16 mouse cellular contexts compared by ENCODE assay signal in genomic region chr14:25295688-25296350, GRCm38 (mm10).
DNase-seq lines count a peak whose midpoint lies in the region; ATAC-seq lines count a peak whose summit lies in the region.
"Had no signal": no experiment of that assay in that cellular context is flagged by ENCODE, and none has a peak within 500 bp of the region (broad histone marks: within the 10 kb centered on the region; RNA-seq: fewer than 3 reads in every experiment).

No protein-coding gene starts in this region.

- peaks cover 13% of the 10 kb centered on the region; the same call in 1 of the 2 replicates for H3K27me3 ChIP-seq in hindbrain, embryonic 10.5 days (ENCODE audit: insufficient read depth, poor library complexity, severe bottlenecking)
- H3K27me3 ChIP-seq in hindbrain, embryonic 16.5 days (replicated peaks; ENCODE audit: control insufficient read depth, insufficient read depth, low read length) = no peaks in the 10 kb centered on the region; the same call in 1 of the 2 replicates
- peaks cover 3% of the 10 kb centered on the region; the same call in 1 of the 2 replicates for H3K27me3 ChIP-seq in neural tube, embryonic 13.5 days
- no peaks in the 10 kb centered on the region for H3K27me3 ChIP-seq in limb, embryonic 12.5 days
- H3K27me3 ChIP-seq: intestine, embryonic 15.5 days; limb, embryonic 15.5 days; midbrain, embryonic 13.5 days had no signal

- peak; percentile 56 for DNase-seq in adrenal gland, postnatal 14 days
- no peak for DNase-seq in adrenal gland, postnatal 4 days (ENCODE audit: low spot score in 2 of 2)
- DNase-seq in hindbrain, embryonic 10.5 days (ENCODE audit: low spot score) = no peak
- no peak for DNase-seq in neural tube, embryonic 10.5 days (ENCODE audit: extremely low spot score, low spot score)
- DNase-seq in spleen, adult 12 weeks (ENCODE audit: low spot score) = no peak
- DNase-seq: B cell, adult 2 months; cerebellum, adult 18-20 months; lung, adult 2 months; lung, postnatal 4 days had no signal

- peaks cover 16% of the 10 kb centered on the region for H3K4me1 ChIP-seq in hindbrain, embryonic 10.5 days (replicated peaks)
- H3K4me1 ChIP-seq in hindbrain, embryonic 16.5 days (ENCODE audit: control insufficient read depth, insufficient read depth, low read depth, low read length) = no peaks in the 10 kb centered on the region
- H3K4me1 ChIP-seq in neural tube, embryonic 13.5 days (replicated peaks) = peaks cover 17% of the 10 kb centered on the region
- peaks cover 26% of the 10 kb centered on the region for H3K4me1 ChIP-seq in limb, embryonic 12.5 days (replicated peaks)
- H3K4me1 ChIP-seq: intestine, embryonic 15.5 days had no signal

- WGBS in hindbrain, embryonic 10.5 days = 44% methylated on average over 5 of the region's 5 CpGs
- 48% methylated on average over 5 of the region's 5 CpGs for WGBS in hindbrain, embryonic 16.5 days
- 44% methylated on average over 5 of the region's 5 CpGs for WGBS in neural tube, embryonic 13.5 days
- 42% methylated on average over 5 of the region's 5 CpGs for WGBS in limb, embryonic 12.5 days

- H3K9ac ChIP-seq in hindbrain, embryonic 16.5 days (ENCODE audit: low read depth, low read length) = no peak overlapping the region
- no peak overlapping the region for H3K9ac ChIP-seq in neural tube, embryonic 13.5 days
- no peak overlapping the region for H3K9ac ChIP-seq in limb, embryonic 12.5 days (replicated peaks)
- H3K9ac ChIP-seq: intestine, embryonic 15.5 days; limb, embryonic 15.5 days; midbrain, embryonic 13.5 days had no signal

- ATAC-seq in hindbrain, embryonic 16.5 days = no peak
- no peak for ATAC-seq in neural tube, embryonic 13.5 days (ENCODE audit: low read depth)
- ATAC-seq in limb, embryonic 12.5 days (ENCODE audit: insufficient number of reproducible peaks, insufficient read depth, low FRiP score, low TSS enrichment, low read depth) = no peak
- ATAC-seq: intestine, embryonic 15.5 days; midbrain, embryonic 13.5 days had no signal

- H3K4me3 ChIP-seq in hindbrain, embryonic 10.5 days = no peak overlapping the region
- no peak overlapping the region for H3K4me3 ChIP-seq in hindbrain, embryonic 16.5 days (ENCODE audit: low read length)
- no peak overlapping the region for H3K4me3 ChIP-seq in neural tube, embryonic 13.5 days
- H3K4me3 ChIP-seq in limb, embryonic 12.5 days (replicated peaks) = no peak overlapping the region
- H3K4me3 ChIP-seq: forebrain, embryonic 10.5 days; intestine, embryonic 15.5 days; limb, embryonic 15.5 days; midbrain, embryonic 13.5 days had no signal

- H3K36me3 ChIP-seq in hindbrain, embryonic 10.5 days = no peaks in the 10 kb centered on the region
- H3K36me3 ChIP-seq in hindbrain, embryonic 16.5 days (ENCODE audit: control insufficient read depth, insufficient read depth, low read length) = no peaks in the 10 kb centered on the region
- no peaks in the 10 kb centered on the region for H3K36me3 ChIP-seq in neural tube, embryonic 13.5 days
- no peaks in the 10 kb centered on the region for H3K36me3 ChIP-seq in limb, embryonic 12.5 days
- H3K36me3 ChIP-seq: forebrain, embryonic 10.5 days; intestine, embryonic 15.5 days; limb, embryonic 15.5 days; midbrain, embryonic 13.5 days had no signal

- H3K4me2 ChIP-seq in hindbrain, embryonic 16.5 days (ENCODE audit: low read length) = no peak overlapping the region
- no peak overlapping the region for H3K4me2 ChIP-seq in neural tube, embryonic 13.5 days
- H3K4me2 ChIP-seq in limb, embryonic 12.5 days = no peak overlapping the region
- H3K4me2 ChIP-seq: intestine, embryonic 15.5 days; limb, embryonic 15.5 days; midbrain, embryonic 13.5 days had no signal

- peak overlapping the region; percentile 59 for H3K27ac ChIP-seq in hindbrain, embryonic 10.5 days
- H3K27ac ChIP-seq in hindbrain, embryonic 16.5 days (ENCODE audit: low read depth, low read length) = no peak overlapping the region
- 0 out of 2 replicates have a peak overlapping the region, but pooled peaks have one; percentile 9 for H3K27ac ChIP-seq in neural tube, embryonic 13.5 days (replicated peaks)
- 0 out of 2 replicates have a peak overlapping the region, but pooled peaks have one; percentile 35 for H3K27ac ChIP-seq in limb, embryonic 12.5 days
- H3K27ac ChIP-seq: forebrain, embryonic 10.5 days; intestine, embryonic 15.5 days; limb, embryonic 15.5 days; midbrain, embryonic 13.5 days had no signal

- H3K9me3 ChIP-seq in hindbrain, embryonic 10.5 days = no peaks in the 10 kb centered on the region
- no peaks in the 10 kb centered on the region for H3K9me3 ChIP-seq in hindbrain, embryonic 16.5 days (ENCODE audit: control insufficient read depth, low read length)
- no peaks in the 10 kb centered on the region for H3K9me3 ChIP-seq in neural tube, embryonic 13.5 days
- no peaks in the 10 kb centered on the region for H3K9me3 ChIP-seq in limb, embryonic 12.5 days
- H3K9me3 ChIP-seq: intestine, embryonic 15.5 days; limb, embryonic 15.5 days; midbrain, embryonic 13.5 days had no signal
